Mouse (Mus musculus) G1E (cell line): Measurements from ENCODE around the gene Kcnh5. TPM values are rescaled to one million over a fixed set of nuclear protein-coding genes. Genes with fewer than 3 reads are reported as not detected.

Experiments used
- ATAC-seq: 2 replicates; pipeline ENCODE4 v1.8.0; 2016; ENCODE audit warnings: mild to moderate bottlenecking; ENCODE audit not compliant: insufficient number of reproducible peaks, poor library complexity, low FRiP score, severe bottlenecking; ENCODE audit errors: extremely low read depth
- DNase-seq: peaks from one replicate; pipeline ENCODE4 v3.0.0; 2012; ENCODE audit warnings: low spot score
- H3K27me3 ChIP-seq: 2 replicates; pipeline ENCODE4 v1.6.1; 2012; ENCODE audit warnings: mild to moderate bottlenecking, low read length, inconsistent platforms; ENCODE audit not compliant: insufficient read depth
- H3K36me3 ChIP-seq: replicated peaks from 2 replicates; pipeline ENCODE3; 2012; ENCODE audit warnings: mild to moderate bottlenecking, inconsistent platforms
- H3K4me1 ChIP-seq: 2 replicates; pipeline ENCODE4 v1.6.1; 2012; ENCODE audit warnings: low read depth, low read length, inconsistent platforms, mixed read lengths; ENCODE audit not compliant: insufficient read depth
- H3K4me3 ChIP-seq: 2 replicates; pipeline ENCODE4 v1.5.1; 2012; ENCODE audit warnings: low read depth, mild to moderate bottlenecking, inconsistent platforms, low read length, moderate library complexity, mixed read lengths
- H3K9me3 ChIP-seq: replicated peaks from 2 replicates; pipeline ENCODE4 v1.6.1; 2012; ENCODE audit warnings: inconsistent platforms
- CTCF ChIP-seq: IDR thresholded peaks from 2 replicates; pipeline ENCODE4 v1.5.1; 2012; ENCODE audit warnings: low read depth, low read length, inconsistent platforms, mixed read lengths
- GATA1 ChIP-seq: IDR thresholded peaks from 2 replicates; pipeline ENCODE4 v1.6.1; 2012; ENCODE audit warnings: borderline replicate concordance, low read length, inconsistent platforms, mixed read lengths
- GATA2 ChIP-seq: IDR thresholded peaks from 2 replicates; pipeline ENCODE4 v1.6.1; 2012; ENCODE audit warnings: low read depth, low read length, inconsistent platforms, borderline replicate concordance
- POLR2AphosphoS5 ChIP-seq: IDR thresholded peaks from 2 replicates; pipeline ENCODE4 v1.6.1; 2012; ENCODE audit warnings: low read depth, low read length, inconsistent platforms; ENCODE audit not compliant: insufficient replicate concordance
- TAL1 ChIP-seq: conservative IDR thresholded peaks from 2 replicates; pipeline ENCODE4 v1.6.1; 2012; ENCODE audit warnings: low read depth, low read length, inconsistent platforms, mixed read lengths
- polyA plus RNA-seq: library from polyadenylated mRNA; stranded (reverse); fragments of >175 nt; gene quantifications from 2 replicates; pipeline ENCODE4 v1.2.3, GENCODE M21; 2012
- total RNA-seq, 2 experiments: library from RNA; stranded (forward) in 1 of 2; stranded (reverse) in 1 of 2; fragments of 200-1000 nt in 1 of 2; fragments of >200 nt in 1 of 2; fragmentation: Nextera tagmentation in 1 of 2; gene quantifications; 2 replicates each; pipeline ENCODE4 v1.2.3; 2014 to 2017

Gene Kcnh5
- total and polyA plus RNA-seq, 3 experiments: not detected

DNA sequence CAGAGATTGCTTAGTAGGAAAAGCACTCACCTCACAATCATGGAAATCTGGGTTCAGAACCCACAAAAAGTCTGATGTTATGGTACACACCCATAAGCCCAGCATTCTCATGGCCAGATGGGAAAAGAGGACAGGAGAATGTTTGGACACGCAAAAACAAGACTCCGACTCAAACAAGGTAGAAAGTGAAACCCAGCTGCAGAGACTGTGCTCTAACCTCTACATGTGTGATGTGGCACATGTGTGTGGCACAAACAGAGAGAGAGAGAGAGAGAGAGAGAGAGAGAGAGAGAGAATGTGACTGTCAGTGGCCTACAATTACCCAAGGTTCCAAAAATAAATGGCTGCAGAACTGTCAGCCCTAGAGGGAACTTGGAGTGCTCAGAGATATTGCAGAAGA lies 106.1 kb downstream of the Kcnh5 start:
- DNase-seq (no peak), ATAC-seq (no peak)
- no peaks in the 10 kb centered on the region for H3K4me1 ChIP-seq
- TF ChIP-seq POLR2AphosphoS5 (no peak), GATA1 (no peak), TAL1 (no peak), CTCF (no peak), GATA2 (no peak)
- H3K27me3 ChIP-seq: no peaks in the 10 kb centered on the region
- no peaks in the 10 kb centered on the region for H3K36me3 ChIP-seq
- no peak overlapping the region for H3K4me3 ChIP-seq
- H3K9me3 ChIP-seq: no peaks in the 10 kb centered on the region

DNA sequence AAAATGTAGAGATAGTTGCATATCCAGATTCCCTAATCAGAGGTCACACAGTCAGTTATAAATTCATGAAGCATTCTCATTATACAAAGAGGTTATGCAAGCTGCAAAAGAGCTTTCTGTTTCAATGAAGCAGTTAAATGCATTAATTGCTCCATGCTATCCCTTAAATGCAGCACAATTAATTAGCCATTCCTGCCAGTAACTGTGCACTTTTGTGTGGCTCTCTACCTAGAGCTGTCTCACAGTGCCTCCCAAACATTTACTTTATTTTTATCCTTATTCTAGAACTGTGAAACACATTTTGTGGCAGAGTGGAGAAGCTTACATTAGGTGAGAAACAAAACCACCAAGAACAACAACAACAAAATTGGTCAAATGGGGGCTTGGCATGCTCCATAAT lies 114.6 kb downstream of the Kcnh5 start:
- H3K4me1 ChIP-seq: no peaks in the 10 kb centered on the region
- no peaks in the 10 kb centered on the region for H3K9me3 ChIP-seq
- TF ChIP-seq GATA1 (no peak), POLR2AphosphoS5 (no peak), GATA2 (no peak)
- no peaks in the 10 kb centered on the region for H3K36me3 ChIP-seq
- ATAC-seq (no peak), DNase-seq (no peak)
- H3K4me3 ChIP-seq: no peak overlapping the region
- no peaks in the 10 kb centered on the region for H3K27me3 ChIP-seq

DNA sequence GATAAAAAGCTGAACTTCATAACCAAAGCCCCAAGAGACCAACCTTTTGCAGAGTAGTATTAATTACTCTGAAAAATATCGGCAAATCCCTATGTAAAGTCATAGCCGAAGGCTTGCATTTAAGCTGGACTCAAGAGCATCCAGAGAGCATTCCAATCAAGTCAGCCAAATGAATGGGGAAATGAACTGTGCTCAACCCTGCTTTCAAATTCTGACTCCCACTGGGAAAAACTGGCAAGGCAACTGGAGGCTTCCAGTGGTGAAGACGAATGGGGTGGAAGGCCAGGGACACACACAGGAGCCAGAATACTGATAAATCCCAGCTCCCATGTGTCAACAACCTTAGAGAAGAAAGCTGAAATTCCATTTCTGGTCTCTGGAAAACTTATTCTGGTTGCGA lies 115.4 kb downstream of the Kcnh5 start:
- Histone ChIP-seq H3K36me3 (no peaks in the 10 kb centered on the region), H3K9me3 (no peaks in the 10 kb centered on the region), H3K4me3 (no peak overlapping the region), H3K27me3 (no peaks in the 10 kb centered on the region), H3K4me1 (no peaks in the 10 kb centered on the region)
- no peak for TF ChIP-seq CTCF
- TF ChIP-seq GATA1: no peak
- TF ChIP-seq POLR2AphosphoS5: no peak
- TF ChIP-seq TAL1: no peak
- no peak for TF ChIP-seq GATA2
- DNase-seq: no peak
- ATAC-seq: no peak

DNA sequence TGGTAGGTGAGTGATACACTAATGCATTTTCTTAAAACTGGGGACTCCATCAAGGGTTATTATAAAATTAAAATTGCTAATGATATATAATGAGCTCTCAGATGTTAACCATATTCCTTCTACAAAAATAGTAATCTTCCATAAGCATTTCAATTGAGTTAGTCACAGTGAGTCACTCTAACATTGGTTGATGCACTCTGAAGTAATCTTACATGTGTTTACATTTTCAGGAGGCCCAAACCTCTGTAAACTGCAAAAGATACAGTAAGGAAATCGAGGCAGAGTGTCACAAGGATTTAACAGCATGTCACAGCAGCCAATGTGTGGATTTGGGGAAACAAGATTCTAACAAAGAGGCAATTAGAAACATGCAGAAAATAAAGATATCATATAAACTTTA lies 123.4 kb downstream of the Kcnh5 start:
- peaks cover 3% of the 10 kb centered on the region; the same call in 1 of the 2 replicates for H3K27me3 ChIP-seq
- H3K4me3 ChIP-seq: no peak overlapping the region
- H3K4me1 ChIP-seq: no peaks in the 10 kb centered on the region
- DNase-seq (no peak), ATAC-seq (no peak)
- no peak for TF ChIP-seq POLR2AphosphoS5
- no peak for TF ChIP-seq GATA1
- no peak for TF ChIP-seq TAL1
- TF ChIP-seq CTCF: no peak
- no peak for TF ChIP-seq GATA2
- no peaks in the 10 kb centered on the region for H3K36me3 ChIP-seq
- no peaks in the 10 kb centered on the region for H3K9me3 ChIP-seq

DNA sequence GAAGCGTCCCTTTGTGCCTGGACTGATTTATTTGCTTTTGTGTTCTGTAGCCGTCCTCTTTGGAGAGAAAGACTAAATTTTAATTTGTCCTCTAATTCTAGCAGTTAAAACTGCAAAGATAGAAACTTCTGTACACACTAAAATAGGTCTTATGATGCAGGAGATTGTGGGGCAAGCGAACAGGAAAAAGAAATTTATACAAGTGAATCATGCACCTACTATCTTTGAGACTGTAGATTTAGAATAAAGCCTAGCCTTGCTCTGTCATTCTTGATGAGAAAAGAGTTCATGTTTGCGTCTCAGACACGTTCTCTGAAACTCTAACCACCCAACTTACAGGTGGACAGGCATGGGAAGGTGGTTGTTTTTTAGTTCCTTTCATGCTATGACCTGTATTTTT lies 140.4 kb downstream of the Kcnh5 start:
- Histone ChIP-seq H3K4me3 (no peak overlapping the region), H3K27me3 (no peaks in the 10 kb centered on the region), H3K9me3 (no peaks in the 10 kb centered on the region), H3K4me1 (no peaks in the 10 kb centered on the region), H3K36me3 (no peaks in the 10 kb centered on the region)
- no peak for ATAC-seq
- no peak for DNase-seq
- TF ChIP-seq GATA1 (no peak), GATA2 (no peak), CTCF (no peak), POLR2AphosphoS5 (no peak)

DNA sequence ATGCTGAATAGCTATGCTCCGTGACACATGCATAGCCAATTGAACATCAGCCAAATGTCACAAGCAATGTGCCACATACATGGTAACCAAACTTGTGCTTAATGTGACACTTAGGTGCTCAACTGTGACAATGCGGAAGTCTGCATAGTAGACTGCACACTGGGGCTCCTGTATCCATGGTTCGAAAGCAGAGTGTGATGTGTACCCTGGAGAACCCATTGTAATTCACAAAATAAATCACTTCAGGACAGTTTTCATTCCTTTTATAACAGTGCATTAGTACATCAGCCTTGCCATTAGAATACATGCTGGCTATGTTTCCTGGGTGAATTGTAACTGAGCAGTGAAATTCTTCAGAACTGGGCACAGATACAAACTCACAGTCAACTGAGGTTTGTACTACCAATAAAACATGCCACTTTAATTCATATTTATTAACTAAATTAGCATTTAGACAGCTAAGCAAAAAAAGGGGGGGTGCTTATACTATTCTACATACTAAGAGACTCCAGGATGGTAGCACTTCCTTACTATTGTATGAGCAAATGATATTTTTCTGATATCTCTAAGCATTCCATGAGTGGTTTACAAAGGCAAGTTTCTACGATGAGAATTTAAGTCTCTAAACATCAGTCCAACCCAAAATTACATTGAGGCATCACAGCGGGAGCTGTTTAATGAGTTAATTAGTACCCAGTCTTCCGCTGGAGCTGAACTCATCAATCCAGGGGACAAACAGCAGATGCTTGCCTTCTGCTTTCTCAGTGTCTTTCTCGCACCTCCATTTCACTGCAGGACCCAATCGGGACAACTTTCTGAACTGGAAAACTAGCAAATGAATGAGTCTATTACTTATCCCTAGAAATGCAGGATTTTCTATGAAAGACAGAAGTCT lies 144.9 kb downstream of the Kcnh5 start:
- H3K4me1 ChIP-seq: no peaks in the 10 kb centered on the region
- ATAC-seq: no peak
- H3K27me3 ChIP-seq: no peaks in the 10 kb centered on the region
- DNase-seq: no peak
- no peak overlapping the region for H3K4me3 ChIP-seq
- no peak for TF ChIP-seq TAL1
- TF ChIP-seq GATA2: no peak
- TF ChIP-seq CTCF: no peak
- TF ChIP-seq POLR2AphosphoS5: no peak
- no peaks in the 10 kb centered on the region for H3K36me3 ChIP-seq
- H3K9me3 ChIP-seq: no peaks in the 10 kb centered on the region

DNA sequence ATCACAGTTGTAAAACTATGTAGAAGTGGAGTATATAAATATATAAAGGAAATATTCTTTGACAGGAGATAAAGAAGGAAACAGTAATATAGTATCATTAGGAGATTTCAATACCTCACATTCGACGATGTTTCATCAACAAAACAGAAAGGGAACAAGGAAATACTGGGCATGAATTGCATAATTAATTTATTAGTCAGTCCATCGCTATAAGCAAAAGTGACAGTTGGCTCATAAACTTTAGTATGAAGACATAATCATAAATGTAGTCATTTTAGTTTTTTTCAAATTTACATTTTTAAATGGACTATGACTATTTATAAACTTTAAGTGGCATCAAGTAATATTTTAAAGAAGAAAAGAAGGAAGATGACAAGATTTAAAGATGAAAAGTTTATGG lies 205.9 kb downstream of the Kcnh5 start:
- H3K4me1 ChIP-seq: no peaks in the 10 kb centered on the region
- H3K9me3 ChIP-seq: no peaks in the 10 kb centered on the region
- TF ChIP-seq CTCF (no peak), POLR2AphosphoS5 (no peak), GATA2 (no peak), TAL1 (no peak), GATA1 (no peak)
- DNase-seq: no peak
- no peaks in the 10 kb centered on the region for H3K27me3 ChIP-seq
- no peaks in the 10 kb centered on the region for H3K36me3 ChIP-seq
- H3K4me3 ChIP-seq: no peak overlapping the region
- no peak for ATAC-seq
